Mouse (Mus musculus): Measurements from ENCODE around the gene Slc38a4. TPM values are rescaled to one million over a fixed set of nuclear protein-coding genes. Genes with fewer than 3 reads are reported as not detected.
A peak's percentile ranks its signal among the peaks of the same experiment; 100 is the strongest.

Slc38a4 gene
- polyA plus RNA-seq, 1 experiment from 2014 or later: 127 TPM

- Histone ChIP-seq H3K27ac (replicated peaks in 1 of 2; ENCODE audit: control insufficient read depth in 1 of 2, insufficient read depth in 1 of 2, low read depth in 2 of 2, low read length in 2 of 2) (peak overlapping the region; percentile 61 to 74), H3K4me1 (ENCODE audit: control insufficient read depth in 2 of 2, insufficient read depth in 2 of 2, low read length in 2 of 2) (peaks cover 23 to 39% of the 10 kb centered on the region in 2 experiments), H3K9ac (ENCODE audit: low read length) (peak overlapping the region; percentile 45), H3K4me3 (ENCODE audit: control insufficient read depth in 1 of 2, insufficient read depth in 1 of 2, low read depth in 1 of 2, low read length in 2 of 2) (no peak overlapping the region), H3K36me3 (ENCODE audit: control insufficient read depth, insufficient read depth, low read length) (no peaks in the 10 kb centered on the region), H3K27me3 (ENCODE audit: control insufficient read depth, insufficient read depth, low read length) (no peaks in the 10 kb centered on the region), H3K4me2 (ENCODE audit: low read length) (peak overlapping the region; percentile 44), H3K9me3 (ENCODE audit: control insufficient read depth, low read length) (peaks cover 7% of the 10 kb centered on the region; the same call in 1 of the 2 replicates)
- 18% methylated on average over 12 of the region's 12 CpGs for WGBS
- ATAC-seq (ENCODE audit: insufficient number of reproducible peaks, insufficient read depth, low FRiP score, low read depth): no peak
Measured at GRCm38 (mm10) chr15:97050436-97050835, 5.3 kb downstream of the Slc38a4 start.

GRCm38 (mm10) chr15:97050011-97050410 lies 5.7 kb downstream of the Slc38a4 start:
- H3K9ac ChIP-seq (ENCODE audit: low read length): peak overlapping the region; percentile 45
- no peak for ATAC-seq (ENCODE audit: insufficient number of reproducible peaks, insufficient read depth, low FRiP score, low read depth)
- peak overlapping the region; percentile 61 to 74 for H3K27ac ChIP-seq (replicated peaks in 1 of 2; ENCODE audit: control insufficient read depth in 1 of 2, insufficient read depth in 1 of 2, low read depth in 2 of 2, low read length in 2 of 2)
- H3K4me3 ChIP-seq (ENCODE audit: control insufficient read depth in 1 of 2, insufficient read depth in 1 of 2, low read depth in 1 of 2, low read length in 2 of 2): 0 out of 4 replicates have a peak overlapping the region, but pooled peaks of 1 of the 2 experiments have one; percentile 1
- peak overlapping the region; percentile 44 for H3K4me2 ChIP-seq (ENCODE audit: low read length)
- H3K36me3 ChIP-seq (ENCODE audit: control insufficient read depth, insufficient read depth, low read length): no peaks in the 10 kb centered on the region
- peaks cover 7% of the 10 kb centered on the region; the same call in 1 of the 2 replicates for H3K9me3 ChIP-seq (ENCODE audit: control insufficient read depth, low read length)
- H3K27me3 ChIP-seq (ENCODE audit: control insufficient read depth, insufficient read depth, low read length): no peaks in the 10 kb centered on the region
- peaks cover 23 to 39% of the 10 kb centered on the region in 2 experiments for H3K4me1 ChIP-seq (ENCODE audit: control insufficient read depth in 2 of 2, insufficient read depth in 2 of 2, low read length in 2 of 2)
- WGBS: 59% methylated on average over 10 of the region's 10 CpGs

- no peaks in the 10 kb centered on the region for H3K27me3 ChIP-seq (ENCODE audit: control insufficient read depth, insufficient read depth, low read length)
- WGBS: 57% methylated on average over 11 of the region's 11 CpGs
- peak overlapping the region; percentile 45; the same call in 1 of the 2 replicates for H3K9ac ChIP-seq (ENCODE audit: low read length)
Measured at GRCm38 (mm10) chr15:97049281-97049841, 6.4 kb downstream of the Slc38a4 start.

GRCm38 (mm10) chr15:97048267-97048666 lies 7.5 kb downstream of the Slc38a4 start:
- Histone ChIP-seq H3K36me3 (ENCODE audit: control insufficient read depth, insufficient read depth, low read length) (no peaks in the 10 kb centered on the region), H3K4me1 (ENCODE audit: control insufficient read depth in 2 of 2, insufficient read depth in 2 of 2, low read length in 2 of 2) (peaks cover 25 to 42% of the 10 kb centered on the region in 2 experiments)

More at GRCm38 (mm10) chr15:97049281-97049841, 6.4 kb downstream of the Slc38a4 start:
- Histone ChIP-seq H3K4me1 (ENCODE audit: control insufficient read depth in 2 of 2, insufficient read depth in 2 of 2, low read length in 2 of 2) (peaks cover 23 to 39% of the 10 kb centered on the region in 2 experiments), H3K4me2 (ENCODE audit: low read length) (peak overlapping the region; percentile 44), H3K36me3 (ENCODE audit: control insufficient read depth, insufficient read depth, low read length) (no peaks in the 10 kb centered on the region), H3K4me3 (ENCODE audit: control insufficient read depth in 1 of 2, insufficient read depth in 1 of 2, low read depth in 1 of 2, low read length in 2 of 2) (0 out of 4 replicates have a peak overlapping the region, but pooled peaks of 1 of the 2 experiments have one; percentile 1), H3K27ac (replicated peaks in 1 of 2; ENCODE audit: control insufficient read depth in 1 of 2, insufficient read depth in 1 of 2, low read depth in 2 of 2, low read length in 2 of 2) (peak overlapping the region; percentile 43 to 61; a peak in 3 of 4 replicates), H3K9me3 (ENCODE audit: control insufficient read depth, low read length) (peaks cover 6% of the 10 kb centered on the region; the same call in 1 of the 2 replicates)
- ATAC-seq (ENCODE audit: insufficient number of reproducible peaks, insufficient read depth, low FRiP score, low read depth): no peak

GRCm38 (mm10) chr15:97043921-97044320 lies 11.8 kb downstream of the Slc38a4 start:
- Histone ChIP-seq H3K4me1 (ENCODE audit: control insufficient read depth in 2 of 2, insufficient read depth in 2 of 2, low read length in 2 of 2) (peaks cover 14 to 32% of the 10 kb centered on the region in 2 experiments), H3K4me3 (ENCODE audit: control insufficient read depth in 1 of 2, insufficient read depth in 1 of 2, low read depth in 1 of 2, low read length in 2 of 2) (no peak overlapping the region), H3K9ac (ENCODE audit: low read length) (no peak overlapping the region), H3K9me3 (ENCODE audit: control insufficient read depth, low read length) (no peaks in the 10 kb centered on the region), H3K4me2 (ENCODE audit: low read length) (no peak overlapping the region), H3K36me3 (ENCODE audit: control insufficient read depth, insufficient read depth, low read length) (no peaks in the 10 kb centered on the region), H3K27me3 (ENCODE audit: control insufficient read depth, insufficient read depth, low read length) (no peaks in the 10 kb centered on the region), H3K27ac (replicated peaks in 1 of 2; ENCODE audit: control insufficient read depth in 1 of 2, insufficient read depth in 1 of 2, low read depth in 2 of 2, low read length in 2 of 2) (no peak overlapping the region)
- 95% methylated on average over 13 of the region's 13 CpGs for WGBS
- no peak for ATAC-seq (ENCODE audit: insufficient number of reproducible peaks, insufficient read depth, low FRiP score, low read depth)

More at GRCm38 (mm10) chr15:97048267-97048666, 7.5 kb downstream of the Slc38a4 start:
- no peak overlapping the region for H3K27ac ChIP-seq (replicated peaks in 1 of 2; ENCODE audit: control insufficient read depth in 1 of 2, insufficient read depth in 1 of 2, low read depth in 2 of 2, low read length in 2 of 2)
- 83% methylated on average over 5 of the region's 5 CpGs for WGBS
- 0 out of 2 replicates have a peak, but pooled peaks cover 2% of the 10 kb centered on the region for H3K9me3 ChIP-seq (ENCODE audit: control insufficient read depth, low read length)
- no peak overlapping the region for H3K9ac ChIP-seq (ENCODE audit: low read length)
- H3K27me3 ChIP-seq (ENCODE audit: control insufficient read depth, insufficient read depth, low read length): no peaks in the 10 kb centered on the region
- no peak overlapping the region for H3K4me3 ChIP-seq (ENCODE audit: control insufficient read depth in 1 of 2, insufficient read depth in 1 of 2, low read depth in 1 of 2, low read length in 2 of 2)
- no peak overlapping the region for H3K4me2 ChIP-seq (ENCODE audit: low read length)
- no peak for ATAC-seq (ENCODE audit: insufficient number of reproducible peaks, insufficient read depth, low FRiP score, low read depth)

GRCm38 (mm10) chr15:97042001-97042491 lies 13.7 kb downstream of the Slc38a4 start:
- Histone ChIP-seq H3K4me3 (ENCODE audit: control insufficient read depth in 1 of 2, insufficient read depth in 1 of 2, low read depth in 1 of 2, low read length in 2 of 2) (no peak overlapping the region), H3K36me3 (ENCODE audit: control insufficient read depth, insufficient read depth, low read length) (no peaks in the 10 kb centered on the region), H3K27me3 (ENCODE audit: control insufficient read depth, insufficient read depth, low read length) (no peaks in the 10 kb centered on the region), H3K27ac (replicated peaks in 1 of 2; ENCODE audit: control insufficient read depth in 1 of 2, insufficient read depth in 1 of 2, low read depth in 2 of 2, low read length in 2 of 2) (peak overlapping the region; percentile 25 to 77; a peak in 3 of 4 replicates), H3K4me2 (ENCODE audit: low read length) (no peak overlapping the region), H3K9me3 (ENCODE audit: control insufficient read depth, low read length) (no peaks in the 10 kb centered on the region), H3K9ac (ENCODE audit: low read length) (no peak overlapping the region), H3K4me1 (ENCODE audit: control insufficient read depth in 2 of 2, insufficient read depth in 2 of 2, low read length in 2 of 2) (peaks cover 10 to 16% of the 10 kb centered on the region in 2 experiments; a peak in 3 of 4 replicates)
- no peak for ATAC-seq (ENCODE audit: insufficient number of reproducible peaks, insufficient read depth, low FRiP score, low read depth)
- WGBS: 28% methylated on average over 7 of the region's 7 CpGs

GRCm38 (mm10) chr15:97041182-97041581 lies 14.6 kb downstream of the Slc38a4 start:
- H3K36me3 ChIP-seq (ENCODE audit: control insufficient read depth, insufficient read depth, low read length): no peaks in the 10 kb centered on the region
- no peak overlapping the region for H3K9ac ChIP-seq (ENCODE audit: low read length)
- peaks cover 12 to 16% of the 10 kb centered on the region in 2 experiments; a peak in 3 of 4 replicates for H3K4me1 ChIP-seq (ENCODE audit: control insufficient read depth in 2 of 2, insufficient read depth in 2 of 2, low read length in 2 of 2)
- no peak for ATAC-seq (ENCODE audit: insufficient number of reproducible peaks, insufficient read depth, low FRiP score, low read depth)
- H3K9me3 ChIP-seq (ENCODE audit: control insufficient read depth, low read length): no peaks in the 10 kb centered on the region
- 83% methylated on average over 9 of the region's 9 CpGs for WGBS
- H3K27me3 ChIP-seq (ENCODE audit: control insufficient read depth, insufficient read depth, low read length): no peaks in the 10 kb centered on the region
- peak overlapping the region; percentile 77 to 81 for H3K27ac ChIP-seq (replicated peaks in 1 of 2; ENCODE audit: control insufficient read depth in 1 of 2, insufficient read depth in 1 of 2, low read depth in 2 of 2, low read length in 2 of 2)
- H3K4me2 ChIP-seq (ENCODE audit: low read length): no peak overlapping the region
- H3K4me3 ChIP-seq (ENCODE audit: control insufficient read depth in 1 of 2, insufficient read depth in 1 of 2, low read depth in 1 of 2, low read length in 2 of 2): no peak overlapping the region

Measured in heart, embryonic 14.5 days (tissue).